Mouse (Mus musculus) intestine, postnatal 0 days (tissue): ENCODE results near the gene Tmpo. TPM values are rescaled to one million over a fixed set of nuclear protein-coding genes. Genes with fewer than 3 reads are reported as not detected.

Experiments
- ATAC-seq: fragments of 200-750 bp; cut with Nextera tagmentation; 2 replicates; pipeline ENCODE4 v1.8.0; 2017; ENCODE audit warnings: mild to moderate bottlenecking, moderate TSS enrichment, moderate library complexity
- H3K27ac ChIP-seq: fragments of 300-500 bp; sonication (generic); 2 replicates; pipeline ENCODE4 v1.5.1; 2014; ENCODE audit warnings: mild to moderate bottlenecking, low read depth, low read length, moderate library complexity
- H3K27me3 ChIP-seq: fragments of 300-500 bp; sonication (generic); replicated peaks from 2 replicates; pipeline ENCODE4 v1.6.1; 2014; ENCODE audit warnings: low read length, mixed read lengths; ENCODE audit not compliant: control insufficient read depth, insufficient read depth
- H3K36me3 ChIP-seq: fragments of 300-500 bp; sonication (generic); 2 replicates; pipeline ENCODE4 v1.6.1; 2014; ENCODE audit warnings: mild to moderate bottlenecking, moderate library complexity; ENCODE audit not compliant: control insufficient read depth, insufficient read depth
- H3K4me1 ChIP-seq: fragments of 300-500 bp; sonication (generic); replicated peaks from 2 replicates; pipeline ENCODE4 v1.6.1; 2014; ENCODE audit warnings: antibody characterized with exemption, low read length, mixed read lengths; ENCODE audit not compliant: control insufficient read depth, insufficient read depth
- H3K4me2 ChIP-seq: fragments of 300-500 bp; sonication (generic); replicated peaks from 2 replicates; pipeline ENCODE4 v1.6.1; 2014; ENCODE audit warnings: low read depth, mild to moderate bottlenecking, moderate library complexity
- H3K4me3 ChIP-seq: fragments of 300-500 bp; sonication (generic); 2 replicates; pipeline ENCODE4 v1.5.1; 2014; ENCODE audit warnings: low read depth, low read length
- H3K9ac ChIP-seq: fragments of 300-500 bp; sonication (generic); 2 replicates; pipeline ENCODE4 v1.6.1; 2014; ENCODE audit warnings: mild to moderate bottlenecking, low read depth, low read length
- H3K9me3 ChIP-seq: fragments of 300-500 bp; sonication (generic); 2 replicates; pipeline ENCODE4 v1.6.1; 2016; ENCODE audit warnings: mixed run types; ENCODE audit not compliant: control insufficient read depth
- CTCF ChIP-seq: sonication (generic); IDR thresholded peaks from 2 replicates; pipeline ENCODE4 v1.5.1; 2016; ENCODE audit warnings: low read depth, mild to moderate bottlenecking, control low read depth, antibody characterized with exemption, moderate library complexity
- WGBS: fragments of 180-500 bp; shearing (Covaris S2); extraction: QIAGEN DNeasy Blood & Tissue Kit; methylation state at CpG from one replicate; pipeline ENCODE4 v1.1.7; 2014; 5-methylcytosine and 5-hydroxymethylcytosine counted together
- polyA plus RNA-seq: library from polyadenylated mRNA; unstranded; fragments of >200 nt; fragmentation: Nextera tagmentation; extraction: Ambion mirVana; gene quantifications from 2 replicates; pipeline ENCODE4 v1.2.1, GENCODE M21; 2015

Tmpo gene
- polyA plus RNA-seq, 1 experiment from 2014 or later, result 59.7 TPM

DNA sequence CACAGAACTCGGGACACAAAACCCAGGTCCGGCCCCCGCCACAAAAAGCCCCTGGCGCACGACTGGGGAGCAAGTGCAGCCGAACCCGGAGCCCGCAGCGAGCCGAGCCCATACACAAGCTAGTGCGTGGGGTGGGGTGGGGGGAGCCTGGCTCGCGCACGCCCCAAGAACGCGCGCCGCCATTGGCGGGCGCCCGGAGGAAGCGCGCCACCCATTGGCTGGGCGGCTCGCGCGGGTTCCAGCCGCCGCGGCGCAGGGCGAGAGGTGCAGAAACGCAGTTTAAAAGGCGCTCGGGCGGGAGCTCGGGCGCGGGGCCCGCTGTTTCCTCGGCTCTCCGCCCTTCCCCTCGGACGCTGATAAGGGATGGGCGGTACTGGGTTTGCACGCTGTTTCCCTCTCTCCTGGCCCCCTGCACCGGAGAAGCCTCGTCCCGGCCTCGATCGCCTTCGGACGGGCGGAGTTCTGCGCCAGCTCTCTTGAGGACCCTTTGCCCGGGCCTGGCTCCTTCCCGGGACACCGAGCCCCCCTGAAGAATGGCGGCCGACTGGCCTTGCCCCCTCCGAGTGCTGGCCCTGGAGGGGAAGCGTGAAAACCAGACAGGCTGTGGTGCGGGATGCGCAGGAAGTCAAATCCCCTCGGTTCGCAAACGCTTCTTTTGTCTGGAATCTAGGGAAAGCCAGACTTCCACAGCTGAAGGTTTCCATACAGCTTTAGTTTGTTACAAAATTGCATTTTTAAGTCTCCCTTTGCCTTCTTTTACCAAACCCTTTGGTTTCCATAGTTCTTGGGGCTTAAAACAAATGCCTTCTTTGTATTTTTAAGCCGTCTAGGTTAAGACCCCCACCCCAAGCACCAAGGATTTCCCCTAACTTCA, 9.4 kb downstream of the Tmpo start:
- peak; percentile 29; the same call in 1 of the 2 replicates for TF ChIP-seq CTCF
- no peaks in the 10 kb centered on the region for H3K36me3 ChIP-seq
- H3K4me3 ChIP-seq, result peak overlapping the region; percentile 82
- peak overlapping the region; percentile 80 for H3K4me2 ChIP-seq
- peak overlapping the region; percentile 97 for H3K27ac ChIP-seq
- peak; percentile 98 for ATAC-seq
- under 1% methylated on average over 58 of the region's 68 CpGs for WGBS
- H3K27me3 ChIP-seq, result no peaks in the 10 kb centered on the region
- peak overlapping the region; percentile 95 for H3K9ac ChIP-seq
- H3K9me3 ChIP-seq, result no peaks in the 10 kb centered on the region
- no peaks in the 10 kb centered on the region for H3K4me1 ChIP-seq

DNA sequence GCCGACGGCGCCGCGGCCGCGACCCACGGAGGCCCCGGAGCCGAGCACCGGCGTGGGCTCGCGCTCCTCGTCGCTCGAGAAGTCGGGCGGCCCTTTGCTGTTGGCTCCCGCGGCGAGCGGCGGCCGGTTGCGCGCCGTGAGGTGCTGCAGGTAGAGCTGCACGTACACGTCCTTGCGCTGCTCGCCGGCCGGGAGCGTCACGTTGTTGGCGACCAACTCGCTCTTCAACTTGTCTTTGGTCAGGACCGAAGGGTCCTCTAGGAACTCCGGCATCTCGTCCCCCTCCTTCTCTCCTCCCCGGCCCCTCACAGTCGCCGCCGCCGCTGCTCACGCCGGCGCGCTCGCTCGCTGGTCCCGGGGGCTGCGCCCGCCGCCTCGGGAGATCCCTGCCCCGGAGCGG, 10.1 kb downstream of the Tmpo start:
- H3K4me2 ChIP-seq, result peak overlapping the region; percentile 80
- H3K9ac ChIP-seq, result peak overlapping the region; percentile 95
- peak; percentile 46 for ATAC-seq
- no peaks in the 10 kb centered on the region for H3K27me3 ChIP-seq
- H3K9me3 ChIP-seq, result no peaks in the 10 kb centered on the region
- WGBS, result under 1% methylated on average over 52 of the region's 59 CpGs
- no peaks in the 10 kb centered on the region for H3K36me3 ChIP-seq
- no peaks in the 10 kb centered on the region for H3K4me1 ChIP-seq
- peak overlapping the region; percentile 97 for H3K27ac ChIP-seq
- peak overlapping the region; percentile 82 for H3K4me3 ChIP-seq
- TF ChIP-seq CTCF, result no peak

DNA sequence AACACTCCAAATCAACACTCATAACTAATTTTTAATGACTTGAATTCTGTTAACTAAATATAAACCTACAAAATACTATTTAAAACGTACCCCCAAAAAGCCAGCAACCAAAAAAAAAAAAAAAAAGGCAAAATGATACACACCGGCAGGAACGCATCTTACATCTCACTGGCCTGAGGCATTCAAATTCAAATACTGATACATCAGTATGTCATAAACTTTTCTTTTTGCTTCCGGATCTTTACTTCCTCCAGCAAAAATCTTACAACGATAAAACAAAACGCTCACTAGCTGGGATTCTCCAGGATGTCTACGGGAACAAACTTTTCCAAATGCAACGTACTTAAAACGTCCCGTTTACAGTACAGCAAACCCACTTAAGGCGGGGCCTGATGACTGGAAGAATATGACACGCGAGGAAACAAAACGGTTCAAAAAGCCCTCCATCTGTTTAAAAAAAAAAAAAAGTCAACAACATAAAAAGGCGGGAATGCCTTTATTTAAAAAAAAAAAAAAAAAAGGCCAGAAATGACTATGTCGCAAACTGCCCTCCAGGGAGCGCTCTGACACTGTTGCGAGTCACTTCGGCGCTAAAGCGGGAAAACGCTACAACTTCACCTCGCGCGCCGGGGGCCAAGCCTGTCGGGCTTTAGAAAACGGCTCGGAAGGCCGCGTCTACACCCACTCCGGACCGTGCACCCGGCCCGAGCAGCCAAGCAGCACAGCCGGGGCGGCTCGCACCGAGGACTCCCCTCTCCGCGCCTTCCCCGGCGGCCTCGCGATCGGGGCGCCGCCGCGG, 10.8 kb downstream of the Tmpo start:
- no peaks in the 10 kb centered on the region for H3K27me3 ChIP-seq
- H3K27ac ChIP-seq, result peak overlapping the region; percentile 97
- H3K36me3 ChIP-seq, result no peaks in the 10 kb centered on the region
- no peaks in the 10 kb centered on the region for H3K9me3 ChIP-seq
- peak overlapping the region; percentile 80 for H3K4me2 ChIP-seq
- under 1% methylated on average over 47 of the region's 50 CpGs for WGBS
- no peaks in the 10 kb centered on the region for H3K4me1 ChIP-seq
- peak; percentile 90 for TF ChIP-seq CTCF
- ATAC-seq, result peak; percentile 52
- H3K4me3 ChIP-seq, result peak overlapping the region; percentile 82
- H3K9ac ChIP-seq, result peak overlapping the region; percentile 95

DNA sequence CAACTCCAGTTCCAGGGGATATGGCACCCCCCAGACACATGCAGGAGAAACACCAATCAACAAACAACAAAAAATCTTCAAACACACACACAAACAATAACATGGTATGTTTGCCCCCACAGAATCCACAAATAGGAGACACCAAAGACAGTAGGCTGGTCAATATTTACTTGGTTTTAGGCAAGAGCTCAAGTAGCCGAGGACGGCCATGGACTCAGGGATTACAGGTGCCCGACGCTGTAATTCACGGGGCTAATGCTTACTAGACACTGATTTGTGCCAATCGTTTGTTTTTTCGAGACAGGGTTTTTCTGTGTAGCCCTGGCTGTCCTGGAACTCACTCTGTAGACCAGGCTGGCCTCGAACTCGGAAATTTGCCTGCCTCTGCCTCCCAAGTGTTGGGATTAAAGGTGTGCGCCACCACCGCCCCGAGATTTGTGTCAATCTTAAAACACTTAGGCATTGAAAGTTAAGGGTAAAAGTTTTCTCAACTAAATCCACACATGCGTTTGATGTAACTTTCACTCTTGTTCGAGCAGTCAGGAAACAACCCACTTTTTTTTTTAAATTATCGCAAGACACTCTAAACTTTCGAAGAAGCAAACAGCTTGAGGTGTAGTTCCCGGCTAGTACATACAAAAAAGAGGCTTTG, 11.6 kb downstream of the Tmpo start:
- Histone ChIP-seq H3K27me3 (no peaks in the 10 kb centered on the region), H3K9me3 (no peaks in the 10 kb centered on the region), H3K36me3 (peaks cover under 1% of the 10 kb centered on the region; the same call in 1 of the 2 replicates), H3K4me1 (no peaks in the 10 kb centered on the region), H3K9ac (peak overlapping the region; percentile 46), H3K4me2 (peak overlapping the region; percentile 80), H3K4me3 (peak overlapping the region; percentile 82), H3K27ac (no peak overlapping the region)
- 11% methylated on average over 17 of the region's 17 CpGs for WGBS
- TF ChIP-seq CTCF, result no peak
- no peak for ATAC-seq

DNA sequence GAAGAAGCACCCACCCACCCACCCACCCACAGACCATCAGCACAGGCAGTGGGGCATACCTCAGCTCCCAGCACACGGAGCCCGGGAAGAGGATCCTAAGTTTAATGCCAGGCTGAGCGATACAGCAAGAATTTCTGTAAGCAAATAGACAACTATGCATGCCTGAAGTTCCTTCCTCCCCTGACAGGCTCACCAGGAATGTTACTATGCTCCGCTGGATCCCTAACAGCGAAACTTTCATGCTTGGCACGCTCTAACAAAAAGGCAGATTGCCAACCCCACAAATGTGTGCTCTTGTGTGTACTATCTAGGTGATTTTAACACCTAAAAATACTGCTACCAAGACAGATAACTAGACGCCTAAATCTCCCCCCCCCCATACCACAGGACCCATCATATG, 13.8 kb downstream of the Tmpo start:
- TF ChIP-seq CTCF, result no peak
- ATAC-seq, result no peak
- peak overlapping the region; percentile 52 for H3K27ac ChIP-seq
- peak overlapping the region; percentile 27; the same call in 1 of the 2 replicates for H3K9ac ChIP-seq
- H3K4me3 ChIP-seq, result 0 out of 2 replicates have a peak overlapping the region, but pooled peaks have one; percentile 1
- H3K4me2 ChIP-seq, result peak overlapping the region; percentile 80
- peaks cover 19% of the 10 kb centered on the region for H3K36me3 ChIP-seq
- no peaks in the 10 kb centered on the region for H3K4me1 ChIP-seq
- no peaks in the 10 kb centered on the region for H3K27me3 ChIP-seq
- no peaks in the 10 kb centered on the region for H3K9me3 ChIP-seq
- 25% methylated on average over 7 of the region's 7 CpGs for WGBS

DNA sequence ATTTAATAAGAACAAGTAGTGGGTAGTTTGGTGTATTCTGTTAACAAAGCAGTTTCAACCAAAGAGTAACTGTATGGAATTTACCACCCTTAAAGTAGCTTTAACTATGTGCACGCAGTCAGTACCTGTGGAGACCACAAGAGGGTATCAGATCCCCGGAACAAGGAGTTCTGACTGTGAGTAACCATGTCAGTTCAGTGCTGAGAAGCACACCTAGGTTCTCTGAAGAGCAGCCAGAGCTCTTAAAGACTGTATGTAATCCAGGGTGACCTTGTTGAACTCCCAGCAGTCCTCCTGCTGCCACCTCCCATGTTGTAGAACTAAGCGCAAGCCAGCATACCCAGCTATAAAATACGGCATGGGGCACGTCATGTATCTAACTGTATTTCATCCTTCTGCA, 14.2 kb downstream of the Tmpo start:
- 0 out of 2 replicates have a peak overlapping the region, but pooled peaks have one; percentile 27 for H3K9ac ChIP-seq
- no peaks in the 10 kb centered on the region for H3K27me3 ChIP-seq
- peak; percentile 86 for TF ChIP-seq CTCF
- 22% methylated on average over 5 of the region's 5 CpGs for WGBS
- H3K4me1 ChIP-seq, result no peaks in the 10 kb centered on the region
- H3K4me2 ChIP-seq, result peak overlapping the region; percentile 80
- peaks cover 23% of the 10 kb centered on the region for H3K36me3 ChIP-seq
- no peaks in the 10 kb centered on the region for H3K9me3 ChIP-seq
- ATAC-seq, result peak; percentile 20; the same call in 1 of the 2 replicates
- H3K27ac ChIP-seq, result peak overlapping the region; percentile 52
- 0 out of 2 replicates have a peak overlapping the region, but pooled peaks have one; percentile 1 for H3K4me3 ChIP-seq
